Mouse (Mus musculus) C2C12 (cell line): ENCODE measurements around the gene Vmn1r139.
"Not testable (repeated sequence)": the region's sequence is repeated elsewhere in the genome, so short reads cannot be mapped to it uniquely, and the experiment has no call there.

Experiments used
- CEBPB ChIP-seq: IDR thresholded peaks from one replicate; pipeline ENCODE4 v1.6.1; 2011; ENCODE audit warnings: low read depth, mild to moderate bottlenecking, control low read depth, moderate library complexity
- CTCF ChIP-seq: IDR thresholded peaks from one replicate; pipeline ENCODE4 v1.5.1; 2011; ENCODE audit not compliant: control insufficient read depth, insufficient read depth, insufficient read length
- MAX ChIP-seq: IDR thresholded peaks from one replicate; pipeline ENCODE4 v1.6.1; 2011; ENCODE audit warnings: mild to moderate bottlenecking, control low read depth
- MYOG ChIP-seq: IDR thresholded peaks from one replicate; pipeline ENCODE4 v1.6.1; 2011; ENCODE audit not compliant: control insufficient read depth, insufficient read length; ENCODE audit errors: extremely low read depth
- USF1 ChIP-seq: IDR thresholded peaks from one replicate; pipeline ENCODE4 v1.6.1; 2011; ENCODE audit warnings: low read depth, mild to moderate bottlenecking, control low read depth, moderate library complexity

DNA sequence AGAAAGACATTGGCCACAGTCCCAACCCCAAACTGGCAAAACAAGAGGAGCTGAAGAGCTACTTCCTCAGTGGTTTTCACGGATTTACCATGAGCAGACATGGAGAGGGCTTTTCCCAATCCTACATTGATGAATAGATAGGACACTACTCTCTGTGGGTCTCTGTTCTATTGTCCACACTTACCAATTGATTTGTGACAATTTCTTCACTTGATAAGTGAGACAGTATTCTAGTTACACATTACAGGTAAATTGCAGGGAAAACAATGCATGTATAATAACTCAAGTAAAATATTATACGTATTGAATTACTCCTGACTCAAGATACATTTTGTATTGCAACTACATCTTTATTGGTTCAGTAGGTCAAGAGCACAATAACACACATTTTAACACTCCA, 49.3 kb downstream of the Vmn1r139 start, which contains the start of gene Gm16451:
- TF ChIP-seq CTCF, USF1, CEBPB, MYOG, MAX: not testable (repeated sequence)
